Mouse (Mus musculus) spleen, postnatal 4 days (tissue): Measurements from ENCODE around the gene 6430550D23Rik.

ENCODE experiments used
- DNase-seq, 2 experiments: peaks; one replicate each; pipeline ENCODE4 v3.0.0; 2022; ENCODE audit warnings: low spot score in 2 of 2

6430550D23Rik gene

GRCm38 (mm10) chr2:156007888-156008532 is at the start of gene 6430550D23Rik, which contains the start of gene Ergic3:
Gene 6430550D23Rik, minus strand, starts transcription at chr2:156007977.
Gene Ergic3, plus strand, starts transcription at chr2:156008045.
- peak; percentile 98 to 99 for DNase-seq

DNA sequence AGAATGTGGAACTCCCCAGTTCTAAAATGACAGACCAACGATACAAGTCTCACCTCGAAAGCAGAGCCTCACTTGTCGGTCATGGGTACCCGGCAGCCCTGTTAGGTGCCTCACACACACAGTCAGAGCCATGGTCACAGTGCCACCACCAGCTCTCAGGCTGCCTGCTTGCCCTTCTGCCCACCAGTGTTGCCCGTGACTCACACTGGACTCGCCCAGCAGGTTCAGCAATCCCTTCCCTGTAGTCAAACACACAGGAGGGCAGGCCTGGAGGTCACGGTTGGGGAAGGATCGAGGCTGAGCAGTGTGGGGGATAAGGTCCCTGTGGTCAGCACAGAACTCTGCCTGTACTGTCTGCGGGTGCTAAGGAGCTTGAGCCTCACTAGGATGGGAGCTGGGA is 45.0 kb upstream of the 6430550D23Rik start, which contains the start of gene Fer1l4:
Fer1l4 (minus strand) TSS at position 132 of the 400 bp plus-strand sequence.
- no peak for DNase-seq

DNA sequence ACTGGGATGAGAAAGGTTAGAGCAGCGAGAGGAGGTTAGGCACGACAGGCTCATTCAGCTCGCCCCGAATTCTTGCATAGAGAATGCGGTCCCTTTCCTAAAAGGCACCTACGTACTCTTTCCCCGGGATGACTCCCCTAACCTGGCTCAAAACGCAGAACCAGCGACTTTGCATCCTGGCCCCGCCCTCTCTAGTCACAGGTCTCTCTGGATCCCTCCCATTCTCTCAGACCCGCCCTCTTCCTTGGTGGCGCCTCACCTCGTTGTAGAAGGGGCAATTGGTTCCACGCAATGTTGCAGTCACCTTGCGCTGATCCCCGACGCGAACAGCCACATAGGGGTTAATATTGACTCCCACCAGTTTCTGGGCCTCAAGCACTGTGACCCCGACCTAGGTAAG is 40.2 kb upstream of the 6430550D23Rik start:
- DNase-seq: no peak

GRCm38 (mm10) chr2:156042903-156043302 is 35.1 kb upstream of the 6430550D23Rik start:
- no peak for DNase-seq

- DNase-seq: no peak
Measured at GRCm38 (mm10) chr2:156039390-156039789, 31.6 kb upstream of the 6430550D23Rik start.

GRCm38 (mm10) chr2:156025482-156025881 is 17.7 kb upstream of the 6430550D23Rik start:
- DNase-seq: no peak

DNA sequence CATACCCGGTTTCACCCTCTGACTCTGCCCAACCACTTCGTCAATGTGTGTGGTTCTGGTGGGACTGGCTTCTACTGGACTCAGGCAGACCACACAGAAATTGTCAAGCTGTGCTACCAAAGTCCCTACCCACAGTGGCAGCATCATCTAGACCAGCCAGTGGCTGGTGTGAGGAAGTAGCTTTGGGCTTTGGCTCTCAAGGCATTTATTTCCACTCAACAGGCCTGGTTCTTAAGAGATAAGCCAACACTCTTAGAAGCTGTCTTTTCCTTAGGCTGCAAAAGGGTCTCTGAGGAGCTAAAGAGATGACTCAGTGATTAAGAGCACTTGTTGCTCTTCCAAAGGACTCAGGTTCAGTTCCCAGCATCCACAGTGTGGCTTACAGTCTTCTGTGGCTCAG is 14.0 kb upstream of the 6430550D23Rik start:
- DNase-seq: no peak

DNA sequence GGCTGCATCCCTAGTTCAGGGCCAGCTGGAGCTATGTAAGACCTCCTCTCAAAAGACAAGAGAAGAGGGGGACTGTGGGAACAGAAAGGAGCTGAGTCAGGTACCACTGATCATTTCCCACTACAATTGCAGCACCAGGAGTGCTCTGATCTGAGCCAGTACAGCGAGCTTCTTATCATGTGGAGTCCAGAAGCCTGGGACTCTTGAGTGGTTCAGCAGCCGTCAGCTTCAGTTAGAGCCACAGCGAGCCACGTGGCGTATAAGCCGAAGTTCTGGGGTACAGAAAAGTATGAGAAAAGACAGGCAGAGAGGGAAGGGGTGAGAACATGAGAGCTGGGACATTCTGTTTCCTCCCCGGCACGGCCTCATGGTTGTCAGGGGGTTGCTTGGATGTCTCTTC is 13.4 kb upstream of the 6430550D23Rik start:
- DNase-seq: no peak

GRCm38 (mm10) chr2:156018106-156018505 is 10.3 kb upstream of the 6430550D23Rik start:
- DNase-seq: no peak

DNA sequence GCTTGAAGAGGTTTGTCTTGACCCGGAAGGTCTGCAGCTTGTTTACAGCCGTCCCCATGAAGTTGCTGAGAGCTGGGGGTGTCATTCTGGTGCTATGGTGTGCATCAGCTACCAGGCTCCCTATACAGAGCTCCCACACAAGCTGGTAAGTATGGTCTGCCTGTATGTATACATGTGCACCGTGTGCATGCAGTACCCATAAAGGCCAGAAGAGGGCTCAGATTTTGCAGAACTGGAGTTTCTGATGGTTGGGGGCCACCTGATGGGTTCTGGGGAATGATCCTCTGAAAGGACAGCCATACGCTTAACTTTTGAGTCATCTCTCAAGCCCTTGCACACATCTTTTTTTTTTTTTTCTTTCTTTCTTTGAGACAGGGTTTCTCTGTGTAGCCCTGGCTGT is 2.4 kb downstream of the 6430550D23Rik start:
- DNase-seq: no peak

DNA sequence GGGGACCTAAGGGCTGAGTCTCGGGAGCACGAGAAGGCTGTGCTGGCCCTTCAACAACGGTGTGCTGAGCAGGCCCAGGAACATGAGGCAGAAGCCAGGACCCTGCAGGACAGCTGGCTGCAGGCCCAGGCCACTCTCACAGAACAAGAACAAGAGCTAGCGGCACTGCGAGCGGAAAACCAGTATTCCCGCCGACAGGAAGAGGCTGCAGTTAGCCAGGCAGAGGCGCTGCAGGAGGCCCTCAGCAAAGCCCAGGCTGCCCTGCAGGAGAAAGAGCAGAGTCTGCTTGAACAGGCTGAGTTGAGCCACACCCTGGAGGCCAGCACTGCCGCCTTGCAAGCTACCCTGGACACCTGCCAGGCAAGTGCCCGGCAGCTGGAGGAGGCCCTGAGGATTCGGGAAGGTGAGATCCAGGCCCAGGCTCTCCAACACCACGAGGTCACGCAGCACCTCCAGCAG is 15.9 kb downstream of the 6430550D23Rik start:
- DNase-seq: peak; percentile 77 to 85

DNA sequence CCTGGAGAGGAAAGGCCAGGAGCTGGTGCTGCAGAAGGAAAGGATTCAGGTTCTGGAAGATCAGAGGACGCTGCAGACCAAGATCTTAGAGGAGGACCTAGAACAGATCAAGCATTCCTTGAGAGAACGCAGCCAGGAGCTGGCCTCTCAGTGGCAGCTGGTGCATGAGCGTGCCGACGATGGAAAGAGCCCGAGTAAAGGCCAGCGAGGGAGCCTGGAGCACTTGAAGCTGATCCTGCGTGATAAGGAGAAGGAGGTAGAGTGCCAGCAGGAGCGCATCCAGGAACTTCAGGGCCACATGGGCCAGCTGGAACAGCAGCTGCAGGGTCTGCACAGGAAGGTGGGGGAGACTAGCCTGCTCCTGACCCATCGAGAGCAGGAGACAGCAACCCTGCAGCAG is 16.6 kb downstream of the 6430550D23Rik start:
- peak in 1 of 2 experiments; percentile 67 for DNase-seq

GRCm38 (mm10) chr2:155989085-155989484 is 18.7 kb downstream of the 6430550D23Rik start:
- DNase-seq: peak; percentile 75 to 80

DNA sequence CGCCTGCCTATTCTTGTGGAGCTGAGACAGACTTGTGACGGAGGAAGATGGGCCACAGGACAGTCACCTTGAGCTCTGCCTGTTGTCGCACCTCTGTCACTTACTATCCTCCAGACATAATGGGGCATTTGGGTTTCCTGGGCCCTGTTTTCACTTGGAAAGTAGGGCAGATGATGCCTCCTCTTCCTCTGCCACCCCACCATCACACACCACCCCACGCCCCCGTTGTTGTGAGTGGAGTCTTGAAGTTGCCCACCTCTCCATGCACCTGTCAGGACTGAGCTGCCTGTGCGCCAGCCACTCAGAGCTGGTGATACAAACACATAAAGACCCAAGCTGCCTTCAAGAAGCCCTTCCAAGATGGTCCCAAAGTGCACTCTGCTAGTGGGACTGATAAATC is 20.6 kb downstream of the 6430550D23Rik start:
- no peak for DNase-seq

DNA sequence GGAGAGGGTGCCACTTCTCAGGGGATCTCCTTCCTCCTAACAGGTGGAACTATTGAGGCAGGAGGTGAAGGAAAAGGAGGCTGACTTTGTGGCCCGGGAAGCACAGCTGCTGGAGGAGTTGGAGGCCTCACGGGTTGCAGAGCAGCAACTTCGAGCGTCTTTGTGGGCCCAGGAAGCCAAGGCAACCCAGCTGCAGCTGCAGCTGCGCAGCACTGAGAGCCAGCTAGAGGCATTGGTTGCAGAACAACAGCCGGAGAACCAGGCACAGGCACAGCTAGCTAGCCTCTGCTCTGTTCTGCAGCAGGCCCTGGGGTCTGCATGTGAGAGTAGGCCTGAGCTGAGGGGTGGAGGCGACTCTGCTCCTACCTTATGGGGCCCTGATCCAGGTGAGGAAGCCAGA is 22.0 kb downstream of the 6430550D23Rik start:
- DNase-seq: no peak

- peak; percentile 55 to 74 for DNase-seq
Measured at GRCm38 (mm10) chr2:155979328-155979991, 28.3 kb downstream of the 6430550D23Rik start.

GRCm38 (mm10) chr2:155974087-155974731 is 33.6 kb downstream of the 6430550D23Rik start:
- DNase-seq: peak in 1 of 2 experiments; percentile 71

DNA sequence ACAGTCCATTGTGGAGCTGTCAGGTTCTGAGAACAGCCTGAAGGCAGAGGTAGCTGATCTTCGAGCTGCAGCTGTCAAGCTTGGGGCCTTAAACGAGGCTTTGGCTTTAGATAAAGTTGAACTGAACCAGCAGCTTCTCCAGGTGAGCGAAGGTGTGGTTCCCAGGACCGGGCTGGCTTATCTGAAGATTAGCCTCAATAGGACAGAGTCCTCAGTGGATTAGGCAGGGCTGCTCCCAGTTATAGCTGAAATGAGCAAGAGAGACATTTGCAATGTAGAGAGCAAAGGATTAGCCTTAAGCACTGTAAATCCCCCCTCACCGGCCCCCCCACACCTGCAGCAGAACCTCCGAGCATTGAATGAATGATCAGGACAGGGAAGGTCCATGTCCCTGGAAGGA is 34.4 kb downstream of the 6430550D23Rik start:
- no peak for DNase-seq

DNA sequence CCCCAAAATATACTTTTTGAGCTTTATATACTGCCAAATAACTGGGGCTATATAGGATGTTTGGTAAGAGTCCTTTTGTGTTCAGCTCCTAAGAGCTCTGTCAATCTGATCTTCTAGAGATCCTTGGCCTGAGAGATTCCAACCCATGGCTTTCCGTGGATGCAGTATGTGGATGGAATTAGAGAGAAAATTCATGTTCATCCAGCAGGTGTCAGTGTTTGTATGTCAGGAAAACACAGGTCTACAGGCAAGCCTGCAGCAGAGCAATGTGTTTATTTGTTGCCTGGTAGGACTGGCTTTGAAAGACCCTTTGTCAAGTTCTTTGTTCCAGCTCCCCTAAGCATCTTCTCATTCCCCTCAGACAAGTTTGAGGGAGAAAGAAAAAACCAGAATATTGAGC is 44.8 kb downstream of the 6430550D23Rik start:
- DNase-seq: no peak

GRCm38 (mm10) chr2:155961862-155962261 is 45.9 kb downstream of the 6430550D23Rik start:
- DNase-seq: peak; percentile 47 to 70

DNA sequence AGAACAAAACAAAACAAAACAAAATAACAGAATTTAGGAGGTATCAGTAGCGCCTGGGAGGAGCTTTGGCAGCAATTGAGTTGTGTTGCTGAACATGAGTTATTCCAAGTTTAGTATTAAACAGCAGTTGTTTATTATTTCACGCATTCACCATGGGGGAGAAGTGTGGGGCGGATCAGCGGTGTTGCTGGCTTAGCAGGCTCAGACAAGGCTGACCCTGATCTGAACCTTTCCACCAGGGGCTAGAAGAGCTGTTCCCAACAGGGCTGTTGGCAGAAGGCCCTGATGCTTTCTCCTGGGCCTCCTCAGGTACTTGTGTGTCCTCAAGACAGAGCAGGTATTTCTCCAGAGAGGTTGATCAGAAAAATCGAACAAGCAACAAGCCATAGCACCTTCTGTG is 47.8 kb downstream of the 6430550D23Rik start:
- no peak for DNase-seq
